Mouse (Mus musculus) ES-Bruce4 (cell line): ENCODE results near the gene Ptov1. TPM values are rescaled to one million over a fixed set of nuclear protein-coding genes. Genes with fewer than 3 reads are reported as not detected.

Experiments
- H3K27ac ChIP-seq: 2 replicates; pipeline ENCODE4 v1.5.1; 2012; ENCODE audit warnings: low read length, inconsistent platforms; ENCODE audit not compliant: insufficient read depth
- H3K27me3 ChIP-seq: 2 replicates; pipeline ENCODE4 v1.6.1; 2012; ENCODE audit warnings: mild to moderate bottlenecking, low read length, inconsistent platforms; ENCODE audit not compliant: control insufficient read depth, poor library complexity, insufficient read depth, severe bottlenecking
- H3K36me3 ChIP-seq: 2 replicates; pipeline ENCODE4 v1.6.1; 2012; ENCODE audit warnings: inconsistent platforms, mild to moderate bottlenecking, low read length, moderate library complexity; ENCODE audit not compliant: control insufficient read depth, poor library complexity, insufficient read depth, severe bottlenecking
- H3K4me1 ChIP-seq: one replicate; pipeline ENCODE4 v1.8.1; 2011; ENCODE audit warnings: low read length; ENCODE audit not compliant: control insufficient read depth, insufficient read depth
- H3K4me3 ChIP-seq: 2 replicates; pipeline ENCODE4 v1.5.1; 2011; ENCODE audit warnings: low read depth, mild to moderate bottlenecking, low read length
- H3K9ac ChIP-seq: 2 replicates; pipeline ENCODE4 v1.6.1; 2012; ENCODE audit warnings: low read depth, mild to moderate bottlenecking, inconsistent platforms; ENCODE audit not compliant: poor library complexity, severe bottlenecking
- H3K9me3 ChIP-seq: replicated peaks from 2 replicates; pipeline ENCODE4 v1.6.1; 2012; ENCODE audit warnings: mild to moderate bottlenecking, low read length, inconsistent platforms; ENCODE audit not compliant: control insufficient read depth, poor library complexity, insufficient read depth, severe bottlenecking
- CTCF ChIP-seq: IDR thresholded peaks from one replicate; pipeline ENCODE4 v1.8.1; 2011; ENCODE audit warnings: low read depth, low read length
- EP300 ChIP-seq: IDR thresholded peaks from 2 replicates; pipeline ENCODE4 v1.6.1; 2011; ENCODE audit warnings: low read depth, low read length; ENCODE audit not compliant: insufficient read depth
- POLR2A ChIP-seq: IDR thresholded peaks from one replicate; pipeline ENCODE4 v1.8.1; 2011; ENCODE audit warnings: low read length; ENCODE audit not compliant: insufficient read depth
- polyA plus RNA-seq: library from polyadenylated mRNA; stranded (reverse); fragments of >200 nt; gene quantifications from 2 replicates; pipeline ENCODE4 v1.2.4, GENCODE M21; 2011; ENCODE audit warnings: low read depth; ENCODE audit not compliant: missing spikeins, insufficient read depth, insufficient read length

Gene Ptov1
- polyA plus RNA-seq, 1 experiment, result 153 TPM

DNA sequence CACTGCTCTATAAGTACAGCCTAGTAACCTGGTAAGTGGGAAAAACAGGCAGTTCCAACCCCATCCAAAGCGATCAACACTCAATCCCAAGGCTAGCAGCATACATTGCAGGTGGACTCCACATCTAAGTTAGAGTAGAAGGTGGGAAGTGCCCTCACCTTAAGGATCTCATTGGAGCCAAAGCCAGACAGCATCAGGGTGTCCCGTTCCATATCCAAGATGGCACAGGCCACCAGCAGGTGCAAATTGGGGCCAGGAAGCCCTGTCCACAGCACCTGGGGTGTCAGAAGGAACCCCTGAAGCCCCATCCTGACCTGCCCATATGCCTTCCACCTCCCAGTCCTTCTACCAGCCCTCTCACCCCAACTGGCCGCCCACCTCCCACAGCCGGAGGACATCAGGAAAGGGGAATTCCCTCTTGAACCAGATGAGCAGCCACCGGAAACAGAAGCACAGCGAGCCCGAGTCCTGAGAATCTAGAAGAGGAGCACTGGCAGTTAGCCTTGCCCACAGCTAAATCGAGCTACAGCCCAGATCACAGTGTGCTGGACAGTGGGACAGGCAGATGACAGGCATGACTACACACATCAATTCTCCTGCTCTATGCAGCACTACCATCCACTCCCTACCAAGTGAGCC, 27.6 kb downstream of the Ptov1 start:
- Histone ChIP-seq H3K36me3 (peaks cover 2% of the 10 kb centered on the region), H3K27ac (no peak overlapping the region)
- no peak for TF ChIP-seq CTCF
- no peak for TF ChIP-seq POLR2A
- TF ChIP-seq EP300, result no peak

DNA sequence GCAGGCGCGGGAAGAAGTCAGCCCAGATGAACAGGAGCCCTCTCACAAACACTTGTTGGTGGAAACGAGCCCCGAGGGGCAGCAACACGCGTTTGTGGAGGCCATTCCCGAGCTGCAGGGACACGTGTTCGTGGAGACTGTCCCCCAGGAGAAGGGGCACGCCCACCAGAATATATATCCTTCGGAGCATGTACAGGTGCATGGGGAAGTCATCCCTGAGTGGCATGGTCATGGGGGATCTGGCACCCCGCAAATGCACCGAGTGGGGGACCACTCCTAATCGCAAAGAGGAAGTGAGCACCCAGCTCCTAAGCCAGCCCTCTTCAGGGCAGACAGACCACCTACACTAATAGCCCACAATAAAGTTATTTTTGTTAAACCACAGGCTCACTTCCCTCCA, 29.2 kb downstream of the Ptov1 start:
- 0 out of 2 replicates have a peak overlapping the region, but pooled peaks have one; percentile 2 for H3K9ac ChIP-seq

More for the DNA sequence above, 27.6 kb downstream of the Ptov1 start:
- H3K4me3 ChIP-seq, result no peak overlapping the region
- no peaks in the 10 kb centered on the region for H3K27me3 ChIP-seq
- H3K4me1 ChIP-seq, result no peaks in the 10 kb centered on the region
- H3K9me3 ChIP-seq, result no peaks in the 10 kb centered on the region
- H3K9ac ChIP-seq, result no peak overlapping the region

DNA sequence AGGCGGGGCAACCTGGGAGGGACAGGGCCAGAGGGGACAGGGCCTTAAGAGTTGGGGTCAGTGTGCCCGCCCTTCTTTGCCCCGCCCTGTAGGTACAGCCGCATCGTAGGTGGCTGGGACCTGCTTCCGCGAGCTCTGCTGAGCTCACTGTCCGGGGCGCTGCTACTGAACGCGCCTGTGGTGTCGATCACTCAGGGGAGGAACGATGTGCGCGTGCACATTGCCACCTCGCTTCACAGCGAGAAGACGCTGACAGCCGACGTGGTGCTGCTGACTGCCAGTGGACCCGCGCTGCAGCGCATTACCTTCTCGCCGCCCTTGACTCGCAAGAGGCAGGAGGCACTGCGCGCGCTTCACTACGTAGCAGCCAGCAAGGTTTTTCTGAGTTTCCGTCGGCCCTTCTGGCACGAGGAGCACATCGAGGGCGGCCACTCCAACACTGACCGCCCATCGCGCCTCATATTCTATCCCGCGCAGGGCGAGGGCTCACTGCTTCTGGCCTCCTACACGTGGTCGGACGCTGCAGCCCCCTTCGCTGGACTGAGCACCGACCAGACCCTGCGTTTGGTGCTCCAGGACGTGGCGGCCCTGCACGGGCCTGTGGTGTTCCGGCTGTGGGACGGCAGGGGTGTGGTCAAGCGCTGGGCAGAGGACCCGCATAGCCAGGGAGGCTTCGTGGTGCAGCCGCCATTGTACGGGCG, 29.9 kb downstream of the Ptov1 start:
- Histone ChIP-seq H3K36me3 (peaks cover 2% of the 10 kb centered on the region), H3K27ac (no peak overlapping the region)

More for the DNA sequence above, 29.2 kb downstream of the Ptov1 start:
- Histone ChIP-seq H3K27ac (no peak overlapping the region), H3K4me3 (no peak overlapping the region), H3K4me1 (no peaks in the 10 kb centered on the region), H3K36me3 (peaks cover 2% of the 10 kb centered on the region), H3K27me3 (no peaks in the 10 kb centered on the region), H3K9me3 (no peaks in the 10 kb centered on the region)
- TF ChIP-seq EP300 (no peak), POLR2A (no peak), CTCF (no peak)

DNA sequence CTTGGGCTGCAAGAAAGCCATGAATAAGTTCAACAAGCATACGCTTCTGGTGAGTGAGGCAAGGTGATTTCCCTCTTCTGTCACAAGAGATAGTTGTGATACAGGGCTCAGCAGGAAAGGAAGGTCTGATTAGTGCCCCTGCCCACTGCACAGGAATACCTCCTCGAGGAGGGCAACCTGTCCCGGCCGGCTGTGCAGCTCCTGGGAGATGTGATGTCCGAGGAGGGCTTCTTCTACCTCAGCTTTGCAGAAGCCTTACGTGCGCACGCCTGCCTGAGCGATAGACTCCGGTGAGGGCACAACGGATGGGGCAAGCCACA, 30.5 kb downstream of the Ptov1 start:
- peaks cover 2% of the 10 kb centered on the region for H3K36me3 ChIP-seq
- no peak overlapping the region for H3K27ac ChIP-seq
- TF ChIP-seq CTCF (no peak), EP300 (no peak), POLR2A (no peak)
- H3K4me3 ChIP-seq, result peak overlapping the region; percentile 39; the same call in 1 of the 2 replicates
- H3K4me1 ChIP-seq, result no peaks in the 10 kb centered on the region
- H3K9ac ChIP-seq, result no peak overlapping the region
- H3K27me3 ChIP-seq, result no peaks in the 10 kb centered on the region
- no peaks in the 10 kb centered on the region for H3K9me3 ChIP-seq

More for the DNA sequence above, 29.9 kb downstream of the Ptov1 start:
- H3K9me3 ChIP-seq, result no peaks in the 10 kb centered on the region
- TF ChIP-seq POLR2A (no peak), CTCF (no peak), EP300 (no peak)
- no peaks in the 10 kb centered on the region for H3K27me3 ChIP-seq
- H3K4me1 ChIP-seq, result no peaks in the 10 kb centered on the region
- H3K4me3 ChIP-seq, result peak overlapping the region; percentile 39
- 0 out of 2 replicates have a peak overlapping the region, but pooled peaks have one; percentile 2 for H3K9ac ChIP-seq

DNA sequence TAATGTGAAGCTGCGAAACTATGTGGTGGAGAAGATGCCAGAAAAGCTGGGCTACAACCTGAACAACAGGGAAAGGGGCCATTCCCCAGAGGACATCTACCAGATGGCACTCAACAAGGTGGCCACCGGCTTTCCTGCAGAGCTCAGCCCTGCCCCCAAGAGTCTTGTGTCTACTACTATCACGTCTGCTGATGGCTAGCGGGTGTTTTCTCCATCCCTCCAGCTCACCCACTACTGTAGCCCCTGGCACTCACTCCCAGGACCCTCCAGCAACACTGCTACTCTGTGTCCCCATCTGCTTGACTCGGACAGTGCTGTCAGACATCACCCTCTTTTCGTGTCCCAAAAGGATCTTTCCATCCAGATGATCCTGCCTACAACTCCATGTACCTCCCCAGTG, 31.5 kb downstream of the Ptov1 start:
- H3K9me3 ChIP-seq, result no peaks in the 10 kb centered on the region
- no peak overlapping the region for H3K9ac ChIP-seq
- H3K27ac ChIP-seq, result no peak overlapping the region
- no peak for TF ChIP-seq EP300
- H3K36me3 ChIP-seq, result peaks cover 2% of the 10 kb centered on the region; the same call in 1 of the 2 replicates
- H3K27me3 ChIP-seq, result no peaks in the 10 kb centered on the region
- H3K4me1 ChIP-seq, result no peaks in the 10 kb centered on the region
- no peak overlapping the region for H3K4me3 ChIP-seq

DNA sequence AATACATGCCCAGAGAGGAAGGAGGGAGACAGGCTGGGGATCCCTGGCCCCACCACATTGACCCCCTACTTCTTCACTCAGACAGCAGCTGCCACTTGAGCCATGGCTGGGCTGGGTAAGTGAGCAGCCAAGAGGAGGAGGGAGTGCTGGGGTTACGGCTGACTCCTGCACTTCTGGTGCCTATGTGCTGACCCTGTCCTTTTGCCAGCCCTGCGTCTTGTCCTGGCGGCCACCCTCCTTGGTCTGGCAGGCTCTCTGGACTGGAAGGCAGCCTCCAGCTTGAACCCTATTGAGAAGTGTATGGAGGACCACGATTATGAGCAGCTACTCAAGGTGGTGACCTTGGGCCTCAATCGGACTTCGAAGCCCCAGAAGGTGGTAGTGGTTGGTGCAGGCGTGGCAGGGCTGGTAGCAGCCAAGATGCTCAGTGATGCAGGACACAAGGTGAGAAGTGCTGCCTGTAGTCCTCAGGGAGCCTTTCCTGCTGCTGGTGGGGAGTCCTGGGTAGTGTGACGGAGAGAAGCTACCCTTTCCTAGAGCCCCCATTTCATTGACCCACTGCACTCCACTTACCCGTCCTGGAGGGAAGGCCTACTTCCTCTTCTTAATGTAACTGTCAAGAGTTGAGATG, 33.0 kb downstream of the Ptov1 start:
- Histone ChIP-seq H3K27ac (no peak overlapping the region), H3K9me3 (no peaks in the 10 kb centered on the region), H3K27me3 (no peaks in the 10 kb centered on the region), H3K36me3 (peaks cover 4% of the 10 kb centered on the region; the same call in 1 of the 2 replicates), H3K4me1 (no peaks in the 10 kb centered on the region), H3K4me3 (no peak overlapping the region), H3K9ac (no peak overlapping the region)
- no peak for TF ChIP-seq CTCF
- TF ChIP-seq EP300, result no peak
- TF ChIP-seq POLR2A, result no peak
